Mouse (Mus musculus): ENCODE measurements around the gene Uqcc1. TPM values are rescaled to one million over a fixed set of nuclear protein-coding genes. Genes with fewer than 3 reads are reported as not detected.

Uqcc1 gene
- polyA plus RNA-seq, 1 experiment from 2014 or later = 84.7 TPM

- DNase-seq (ENCODE audit: low spot score) = no peak
- ATAC-seq (ENCODE audit: insufficient read depth, low FRiP score, low TSS enrichment) = no peak
- no peak overlapping the region for H3K9ac ChIP-seq (ENCODE audit: low read length)
- no peaks in the 10 kb centered on the region for H3K27me3 ChIP-seq (ENCODE audit: control insufficient read depth, insufficient read depth, low read length)
- H3K4me2 ChIP-seq (ENCODE audit: low read depth) = no peak overlapping the region
- peaks cover 8% of the 10 kb centered on the region; the same call in 1 of the 2 replicates for H3K4me1 ChIP-seq (ENCODE audit: control insufficient read depth, insufficient read depth, low read length)
- no peaks in the 10 kb centered on the region for H3K9me3 ChIP-seq (ENCODE audit: control insufficient read depth, low read length)
- 52% methylated on average over 10 of the region's 10 CpGs for WGBS
- H3K36me3 ChIP-seq (ENCODE audit: control insufficient read depth, insufficient read depth, low read length) = no peaks in the 10 kb centered on the region
- no peak overlapping the region for H3K4me3 ChIP-seq (ENCODE audit: low read depth, low read length)
- peak overlapping the region; percentile 69 for H3K27ac ChIP-seq (ENCODE audit: low read depth, low read length)
Measured at GRCm38 (mm10) chr2:155872930-155873507, 57.1 kb downstream of the Uqcc1 start.

- no peak overlapping the region for H3K9ac ChIP-seq (ENCODE audit: low read length)
- peak overlapping the region; percentile 69 for H3K27ac ChIP-seq (ENCODE audit: low read depth, low read length)
- no peaks in the 10 kb centered on the region for H3K27me3 ChIP-seq (ENCODE audit: control insufficient read depth, insufficient read depth, low read length)
- H3K4me1 ChIP-seq (ENCODE audit: control insufficient read depth, insufficient read depth, low read length) = peaks cover 8% of the 10 kb centered on the region; the same call in 1 of the 2 replicates
- ATAC-seq (ENCODE audit: insufficient read depth, low FRiP score, low TSS enrichment) = no peak
- DNase-seq (ENCODE audit: low spot score) = no peak
- H3K36me3 ChIP-seq (ENCODE audit: control insufficient read depth, insufficient read depth, low read length) = no peaks in the 10 kb centered on the region
- no peaks in the 10 kb centered on the region for H3K9me3 ChIP-seq (ENCODE audit: control insufficient read depth, low read length)
- H3K4me2 ChIP-seq (ENCODE audit: low read depth) = no peak overlapping the region
- 52% methylated on average over 8 of the region's 8 CpGs for WGBS
- no peak overlapping the region for H3K4me3 ChIP-seq (ENCODE audit: low read depth, low read length)
Measured at GRCm38 (mm10) chr2:155872486-155872885, 57.6 kb downstream of the Uqcc1 start.

DNA sequence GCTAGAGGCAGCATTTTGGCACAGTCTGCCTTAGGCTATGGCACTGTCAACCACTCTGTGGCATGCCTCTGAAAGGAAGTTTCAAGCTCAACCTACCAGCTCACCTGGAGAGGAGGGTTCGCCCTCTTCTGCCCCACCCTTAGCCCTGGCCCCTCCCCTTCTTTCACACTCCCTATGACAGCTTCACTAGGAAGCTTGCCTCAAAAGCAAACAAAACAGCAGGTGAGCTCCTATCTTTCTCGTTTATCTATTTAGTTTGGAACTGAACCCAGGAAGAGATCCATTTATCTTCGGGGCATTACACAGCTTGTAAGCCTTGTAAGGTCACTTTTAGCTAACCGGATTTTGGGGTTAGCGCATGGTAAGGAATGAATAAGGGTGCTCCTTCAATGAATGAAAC lies 60.3 kb downstream of the Uqcc1 start:
- WGBS = 76% methylated on average over 5 of the region's 5 CpGs
- H3K9ac ChIP-seq (ENCODE audit: low read length) = no peak overlapping the region
- no peak overlapping the region for H3K27ac ChIP-seq (ENCODE audit: low read depth, low read length)
- H3K4me1 ChIP-seq (ENCODE audit: control insufficient read depth, insufficient read depth, low read length) = peaks cover 8% of the 10 kb centered on the region; the same call in 1 of the 2 replicates
- H3K27me3 ChIP-seq (ENCODE audit: control insufficient read depth, insufficient read depth, low read length) = no peaks in the 10 kb centered on the region
- no peaks in the 10 kb centered on the region for H3K9me3 ChIP-seq (ENCODE audit: control insufficient read depth, low read length)
- DNase-seq (ENCODE audit: low spot score) (no peak), ATAC-seq (ENCODE audit: insufficient read depth, low FRiP score, low TSS enrichment) (no peak)
- no peaks in the 10 kb centered on the region for H3K36me3 ChIP-seq (ENCODE audit: control insufficient read depth, insufficient read depth, low read length)
- no peak overlapping the region for H3K4me3 ChIP-seq (ENCODE audit: low read depth, low read length)
- no peak overlapping the region for H3K4me2 ChIP-seq (ENCODE audit: low read depth)

DNA sequence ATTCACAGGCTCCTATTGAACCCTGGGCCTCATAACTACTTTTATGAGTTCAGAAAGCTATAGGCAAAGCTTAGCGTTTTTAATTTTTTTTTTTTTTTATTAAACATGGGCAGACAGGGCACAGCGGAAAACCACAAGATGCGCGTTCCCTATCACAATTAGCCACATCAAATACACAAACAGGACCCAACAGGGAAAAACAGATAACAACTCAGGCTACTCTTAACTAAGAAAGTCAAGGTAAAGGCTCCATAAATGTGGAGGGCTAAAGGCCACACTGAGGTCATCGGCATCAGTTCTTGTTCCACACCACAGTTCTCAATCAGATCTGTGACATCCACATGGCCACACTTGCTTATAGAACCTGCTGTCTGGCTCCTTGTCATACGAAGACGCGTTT lies 61.8 kb downstream of the Uqcc1 start:
- peaks cover 7% of the 10 kb centered on the region; the same call in 1 of the 2 replicates for H3K4me1 ChIP-seq (ENCODE audit: control insufficient read depth, insufficient read depth, low read length)
- H3K27me3 ChIP-seq (ENCODE audit: control insufficient read depth, insufficient read depth, low read length) = no peaks in the 10 kb centered on the region
- no peak overlapping the region for H3K4me3 ChIP-seq (ENCODE audit: low read depth, low read length)
- H3K9ac ChIP-seq (ENCODE audit: low read length) = no peak overlapping the region
- no peaks in the 10 kb centered on the region for H3K9me3 ChIP-seq (ENCODE audit: control insufficient read depth, low read length)
- WGBS = 96% methylated on average over 8 of the region's 8 CpGs
- H3K36me3 ChIP-seq (ENCODE audit: control insufficient read depth, insufficient read depth, low read length) = no peaks in the 10 kb centered on the region
- H3K27ac ChIP-seq (ENCODE audit: low read depth, low read length) = no peak overlapping the region
- no peak for ATAC-seq (ENCODE audit: insufficient read depth, low FRiP score, low TSS enrichment)
- no peak for DNase-seq (ENCODE audit: low spot score)
- H3K4me2 ChIP-seq (ENCODE audit: low read depth) = no peak overlapping the region

GRCm38 (mm10) chr2:155863301-155863867 lies 66.7 kb downstream of the Uqcc1 start:
- 0 out of 2 replicates have a peak, but pooled peaks cover 3% of the 10 kb centered on the region for H3K4me1 ChIP-seq (ENCODE audit: control insufficient read depth, insufficient read depth, low read length)
- no peak overlapping the region for H3K4me3 ChIP-seq (ENCODE audit: low read depth, low read length)
- DNase-seq (ENCODE audit: low spot score) (peak; percentile 30), ATAC-seq (ENCODE audit: insufficient read depth, low FRiP score, low TSS enrichment) (peak; percentile 76)
- H3K36me3 ChIP-seq (ENCODE audit: control insufficient read depth, insufficient read depth, low read length) = no peaks in the 10 kb centered on the region
- no peak overlapping the region for H3K4me2 ChIP-seq (ENCODE audit: low read depth)
- WGBS = 43% methylated on average over 11 of the region's 11 CpGs
- H3K27me3 ChIP-seq (ENCODE audit: control insufficient read depth, insufficient read depth, low read length) = no peaks in the 10 kb centered on the region
- no peak overlapping the region for H3K9ac ChIP-seq (ENCODE audit: low read length)
- H3K27ac ChIP-seq (ENCODE audit: low read depth, low read length) = no peak overlapping the region; the same call in 1 of the 2 replicates
- no peaks in the 10 kb centered on the region for H3K9me3 ChIP-seq (ENCODE audit: control insufficient read depth, low read length)

- H3K27me3 ChIP-seq (ENCODE audit: control insufficient read depth, insufficient read depth, low read length) = no peaks in the 10 kb centered on the region
- 65% methylated on average over 13 of the region's 13 CpGs for WGBS
- H3K4me1 ChIP-seq (ENCODE audit: control insufficient read depth, insufficient read depth, low read length) = 0 out of 2 replicates have a peak, but pooled peaks cover 3% of the 10 kb centered on the region
- ATAC-seq (ENCODE audit: insufficient read depth, low FRiP score, low TSS enrichment) (peak; percentile 89), DNase-seq (ENCODE audit: low spot score) (peak; percentile 49)
- H3K9ac ChIP-seq (ENCODE audit: low read length) = no peak overlapping the region
- no peak overlapping the region for H3K4me3 ChIP-seq (ENCODE audit: low read depth, low read length)
- no peaks in the 10 kb centered on the region for H3K36me3 ChIP-seq (ENCODE audit: control insufficient read depth, insufficient read depth, low read length)
- H3K27ac ChIP-seq (ENCODE audit: low read depth, low read length) = peak overlapping the region; percentile 45; the same call in 1 of the 2 replicates
- no peaks in the 10 kb centered on the region for H3K9me3 ChIP-seq (ENCODE audit: control insufficient read depth, low read length)
- no peak overlapping the region for H3K4me2 ChIP-seq (ENCODE audit: low read depth)
Measured at GRCm38 (mm10) chr2:155862573-155863300, 67.4 kb downstream of the Uqcc1 start.

DNA sequence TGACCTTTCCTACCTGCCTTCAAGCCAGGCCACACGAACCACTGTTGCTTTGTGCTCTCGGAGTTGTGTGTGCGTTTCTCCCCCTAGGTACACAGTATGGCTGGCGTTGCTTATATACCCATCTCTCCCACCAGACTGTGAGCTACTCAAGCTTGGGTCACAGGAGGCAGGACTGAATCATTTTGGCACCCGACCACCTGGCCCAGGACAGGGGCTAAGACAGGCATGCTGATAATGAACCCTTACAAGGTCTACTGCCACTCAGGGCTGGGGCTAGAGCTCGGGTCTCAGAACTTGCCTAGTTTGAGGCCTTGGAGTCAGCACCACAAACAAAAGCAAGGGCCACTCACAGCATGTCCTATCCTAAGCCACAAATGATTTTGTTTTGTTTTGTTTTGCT lies 68.5 kb downstream of the Uqcc1 start:
- no peaks in the 10 kb centered on the region for H3K27me3 ChIP-seq (ENCODE audit: control insufficient read depth, insufficient read depth, low read length)

DNA sequence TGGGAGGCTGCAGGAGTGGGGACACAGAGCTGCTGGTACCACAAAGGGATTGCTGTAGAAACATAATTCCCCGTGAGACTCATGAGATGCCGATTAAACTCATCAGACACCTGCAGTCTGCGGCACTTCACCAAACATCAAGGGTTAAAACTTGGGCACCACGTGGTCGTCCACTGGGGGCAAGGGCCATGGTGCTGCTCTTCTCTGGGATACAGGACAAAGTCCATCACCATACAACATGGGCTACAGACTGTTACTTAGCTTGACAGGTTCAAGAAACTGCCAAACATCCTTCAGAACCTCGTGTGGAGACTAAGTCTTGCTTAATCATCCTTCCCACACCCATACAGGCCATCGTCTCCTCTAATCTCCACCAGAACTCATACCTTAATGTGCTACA lies 70.0 kb downstream of the Uqcc1 start:
- DNase-seq (ENCODE audit: low spot score) (no peak), ATAC-seq (ENCODE audit: insufficient read depth, low FRiP score, low TSS enrichment) (no peak)
- no peak overlapping the region for H3K9ac ChIP-seq (ENCODE audit: low read length)
- H3K27me3 ChIP-seq (ENCODE audit: control insufficient read depth, insufficient read depth, low read length) = no peaks in the 10 kb centered on the region
- 87% methylated on average over 7 of the region's 7 CpGs for WGBS
- H3K4me3 ChIP-seq (ENCODE audit: low read depth, low read length) = no peak overlapping the region
- H3K9me3 ChIP-seq (ENCODE audit: control insufficient read depth, low read length) = no peaks in the 10 kb centered on the region
- H3K4me2 ChIP-seq (ENCODE audit: low read depth) = no peak overlapping the region
- H3K36me3 ChIP-seq (ENCODE audit: control insufficient read depth, insufficient read depth, low read length) = no peaks in the 10 kb centered on the region
- H3K27ac ChIP-seq (ENCODE audit: low read depth, low read length) = no peak overlapping the region
- H3K4me1 ChIP-seq (ENCODE audit: control insufficient read depth, insufficient read depth, low read length) = 0 out of 2 replicates have a peak, but pooled peaks cover 3% of the 10 kb centered on the region

More for the DNA sequence above, 68.5 kb downstream of the Uqcc1 start:
- H3K9me3 ChIP-seq (ENCODE audit: control insufficient read depth, low read length) = no peaks in the 10 kb centered on the region
- no peak for DNase-seq (ENCODE audit: low spot score)
- no peak for ATAC-seq (ENCODE audit: insufficient read depth, low FRiP score, low TSS enrichment)
- H3K27ac ChIP-seq (ENCODE audit: low read depth, low read length) = no peak overlapping the region
- H3K4me3 ChIP-seq (ENCODE audit: low read depth, low read length) = no peak overlapping the region
- H3K36me3 ChIP-seq (ENCODE audit: control insufficient read depth, insufficient read depth, low read length) = no peaks in the 10 kb centered on the region
- H3K4me1 ChIP-seq (ENCODE audit: control insufficient read depth, insufficient read depth, low read length) = 0 out of 2 replicates have a peak, but pooled peaks cover 3% of the 10 kb centered on the region
- H3K4me2 ChIP-seq (ENCODE audit: low read depth) = no peak overlapping the region
- 91% methylated on average over 6 of the region's 6 CpGs for WGBS
- no peak overlapping the region for H3K9ac ChIP-seq (ENCODE audit: low read length)
